Comparison of ENCODE assay signal across 11 mouse cellular contexts in genomic region chr2:154294746-154295145, GRCm38 (mm10). TPM values are rescaled to one million over a fixed set of nuclear protein-coding genes. Genes with fewer than 3 reads are reported as not detected.
DNase-seq lines count a peak whose midpoint lies in the region; ATAC-seq and TF ChIP-seq lines count a peak whose summit lies in the region.
"Not testable (repeated sequence)": the region's sequence is repeated elsewhere in the genome, so short reads cannot be mapped to it uniquely, and the experiment has no call there.
"Had no signal": no experiment of that assay in that cellular context is flagged by ENCODE, and none has a peak within 500 bp of the region (broad histone marks: within the 10 kb centered on the region; RNA-seq: fewer than 3 reads in every experiment).

No protein-coding gene starts in this region.

- H3K36me3 ChIP-seq in heart, adult 2 months (ENCODE audit: control insufficient read depth, insufficient read depth, low read length); kidney, adult 2 months (ENCODE audit: control insufficient read depth, insufficient read depth, low read length); limb, embryonic 11.5 days (ENCODE audit: control insufficient read depth, insufficient read depth, low read length); midbrain, embryonic 11.5 days (ENCODE audit: control insufficient read depth, insufficient read depth, low read length); spleen, adult 2 months (ENCODE audit: control insufficient read depth, insufficient read depth, low read length): not testable (repeated sequence)

- H3K79me2 ChIP-seq in heart, adult 2 months (replicated peaks; ENCODE audit: control insufficient read depth, insufficient read depth, low read length) = not testable (repeated sequence)

- 2% methylated on average over 10 of the region's 10 CpGs for WGBS in heart, adult 2 months
- 2% methylated on average over 10 of the region's 10 CpGs for WGBS in kidney, adult 2 months
- WGBS in limb, embryonic 11.5 days = under 1% methylated on average over 10 of the region's 10 CpGs
- 2% methylated on average over 10 of the region's 10 CpGs for WGBS in midbrain, embryonic 11.5 days
- WGBS in spleen, adult 2 months = 3% methylated on average over 10 of the region's 10 CpGs

- not testable (repeated sequence) for H3K9me3 ChIP-seq in limb, embryonic 11.5 days (ENCODE audit: control insufficient read depth, low read length); midbrain, embryonic 11.5 days (ENCODE audit: control insufficient read depth, low read length)

- peak; percentile 67 for DNase-seq in adrenal gland, postnatal 10 days
- peak; percentile 82 for DNase-seq in embryo, embryonic 10.5 days (ENCODE audit: low spot score)
- peak; percentile 13 to 49 for DNase-seq in heart, adult 2 months
- DNase-seq in kidney, adult 2 months = peak; percentile 42
- peak; percentile 79 for DNase-seq in limb, embryonic 11.5 days (ENCODE audit: low spot score)
- DNase-seq in midbrain, embryonic 11.5 days (ENCODE audit: low spot score, missing footprints) = peak; percentile 96
- peak; percentile 5 to 18 for DNase-seq in spleen, adult 2 months (ENCODE audit: low read depth in 1 of 2, low spot score in 2 of 2)

- peak; percentile 74 for TF ChIP-seq CTCF in heart, adult 2 months (IDR thresholded peaks at IDR 0.05)
- peak; percentile 50 for TF ChIP-seq CTCF in kidney, adult 2 months (conservative IDR thresholded peaks at IDR 0.05; ENCODE audit: insufficient read depth, insufficient read length, low read depth, low read length)
- 0 out of 2 replicates have a peak, but pooled peaks have one; percentile 25 for TF ChIP-seq CTCF in spleen, adult 2 months (IDR thresholded peaks at IDR 0.05; ENCODE audit: extremely low read depth, insufficient read depth, insufficient read length, insufficient replicate concordance)

- not testable (repeated sequence) for H3K4me3 ChIP-seq in heart, adult 2 months; kidney, adult 2 months (ENCODE audit: insufficient read depth, low read depth, low read length); limb, embryonic 11.5 days (ENCODE audit: low read depth, low read length); midbrain, embryonic 11.5 days (ENCODE audit: low read depth, low read length); spleen, adult 2 months (ENCODE audit: extremely low read depth, insufficient read depth, insufficient read length)

- not testable (repeated sequence) for H3K27me3 ChIP-seq in heart, adult 2 months (ENCODE audit: control insufficient read depth, insufficient read depth, low read length); kidney, adult 2 months (replicated peaks; ENCODE audit: control insufficient read depth, insufficient read depth, low read length); limb, embryonic 11.5 days (ENCODE audit: control insufficient read depth, insufficient read depth, low read length); midbrain, embryonic 11.5 days (ENCODE audit: control insufficient read depth, insufficient read depth, low read length); spleen, adult 2 months (ENCODE audit: control insufficient read depth, insufficient read depth, low read length)

- H3K9ac ChIP-seq in heart, adult 2 months (ENCODE audit: low read depth, low read length); limb, embryonic 11.5 days (ENCODE audit: low read length); midbrain, embryonic 11.5 days (ENCODE audit: low read length): not testable (repeated sequence)

- not testable (repeated sequence) for ATAC-seq in limb, embryonic 11.5 days (ENCODE audit: insufficient number of reproducible peaks, low FRiP score, low TSS enrichment, low read depth); midbrain, embryonic 11.5 days (ENCODE audit: low FRiP score)

- not testable (repeated sequence) for TF ChIP-seq EP300 in heart, adult 2 months (IDR thresholded peaks at IDR 0.05; ENCODE audit: insufficient read depth, low read depth, low read length)

- intact Hi-C loops in heart, adult 2 months (cut with DNase I) = loop anchor here (5.0 to 10.0 kb wide), 2 partner anchors 77 to 300 kb away; no protein-coding TSS in a partner anchor

- TF ChIP-seq POLR2A in heart, adult 2 months (IDR thresholded peaks at IDR 0.05; ENCODE audit: insufficient read depth, low read depth, low read length); kidney, adult 2 months (IDR thresholded peaks at IDR 0.05; ENCODE audit: low read depth, low read length); spleen, adult 2 months (IDR thresholded peaks at IDR 0.05; ENCODE audit: low read depth, low read length): not testable (repeated sequence)

- H3K4me2 ChIP-seq in limb, embryonic 11.5 days (ENCODE audit: low read depth, severe bottlenecking); midbrain, embryonic 11.5 days: not testable (repeated sequence)

- not testable (repeated sequence) for H3K4me1 ChIP-seq in heart, adult 2 months (ENCODE audit: control insufficient read depth, insufficient read depth, low read length); kidney, adult 2 months (ENCODE audit: control insufficient read depth, insufficient read depth, low read length); limb, embryonic 11.5 days (ENCODE audit: control insufficient read depth, insufficient read depth, low read length); midbrain, embryonic 11.5 days (ENCODE audit: control insufficient read depth, insufficient read depth, low read length); spleen, adult 2 months (ENCODE audit: control insufficient read depth, insufficient read depth, insufficient read length)

- H3K27ac ChIP-seq in heart, adult 2 months; kidney, adult 2 months (ENCODE audit: insufficient read depth, low read depth, low read length); limb, embryonic 11.5 days (replicated peaks; ENCODE audit: low read depth, low read length); midbrain, embryonic 11.5 days (ENCODE audit: low read depth, low read length); spleen, adult 2 months (ENCODE audit: insufficient read depth, low read length): not testable (repeated sequence)

RNA-seq across cellular contexts. Expression of gene Bpifb9b, which starts 12.3 kb away (rescaled TPM):
- not detected for total RNA-seq in adrenal gland, postnatal 10 days (2021)
- total RNA-seq in heart, adult 2 months (2021) = not detected
- not detected in 2 replicates for polyA plus RNA-seq in heart, adult 2 months (2012; rRNA removed)
- not detected in 2 replicates for polyA plus RNA-seq in kidney, adult 2 months (2012; rRNA removed)
- not detected in 2 replicates for polyA plus RNA-seq in limb, embryonic 11.5 days (2014; fragmentation: Nextera tagmentation; extraction: Ambion mirVana)
- not detected in 2 replicates for polyA plus RNA-seq in midbrain, embryonic 11.5 days (2014; fragmentation: Nextera tagmentation; extraction: Ambion mirVana)
- not detected in 2 replicates for polyA plus RNA-seq in spleen, adult 2 months (2012; rRNA removed)
- polyA plus RNA-seq: hindbrain, embryonic 16.5 days; midbrain, embryonic 16.5 days; urinary bladder, adult 2 months had no signal

RNA-seq across cellular contexts. Expression of gene Bpifb9a, which starts 37.1 kb away (rescaled TPM):
- not detected for total RNA-seq in adrenal gland, postnatal 10 days (2021)
- total RNA-seq in heart, adult 2 months (2021) = not detected
- polyA plus RNA-seq in heart, adult 2 months (2012; rRNA removed) = not detected in 2 replicates
- not detected in 2 replicates for polyA plus RNA-seq in kidney, adult 2 months (2012; rRNA removed)
- polyA plus RNA-seq in limb, embryonic 11.5 days (2014; fragmentation: Nextera tagmentation; extraction: Ambion mirVana) = not detected in 2 replicates
- polyA plus RNA-seq in midbrain, embryonic 11.5 days (2014; fragmentation: Nextera tagmentation; extraction: Ambion mirVana) = not detected in 2 replicates
- not detected in 2 replicates for polyA plus RNA-seq in spleen, adult 2 months (2012; rRNA removed)
- polyA plus RNA-seq: embryonic facial prominence, embryonic 15.5 days; hindbrain, embryonic 16.5 days; midbrain, embryonic 16.5 days; urinary bladder, adult 2 months had no signal

Comparison
In these comparisons a context has a peak if more than half of its experiments do, and no peak if none do; other contexts are left out.
1. DNase-seq: peak in every context shown above with its lines; median percentile 96 in midbrain, embryonic 11.5 days; 82 in embryo, embryonic 10.5 days; 79 in limb, embryonic 11.5 days; 67 in adrenal gland, postnatal 10 days; 42 in kidney, adult 2 months; 31 in heart, adult 2 months; 12 in spleen, adult 2 months.